Mouse (Mus musculus): ENCODE data around the gene Rpl36a. TPM values are rescaled to one million over a fixed set of nuclear protein-coding genes. Genes with fewer than 3 reads are reported as not detected.

The Rpl36a gene
- total RNA-seq, 1 experiment = 1,886 TPM

DNA sequence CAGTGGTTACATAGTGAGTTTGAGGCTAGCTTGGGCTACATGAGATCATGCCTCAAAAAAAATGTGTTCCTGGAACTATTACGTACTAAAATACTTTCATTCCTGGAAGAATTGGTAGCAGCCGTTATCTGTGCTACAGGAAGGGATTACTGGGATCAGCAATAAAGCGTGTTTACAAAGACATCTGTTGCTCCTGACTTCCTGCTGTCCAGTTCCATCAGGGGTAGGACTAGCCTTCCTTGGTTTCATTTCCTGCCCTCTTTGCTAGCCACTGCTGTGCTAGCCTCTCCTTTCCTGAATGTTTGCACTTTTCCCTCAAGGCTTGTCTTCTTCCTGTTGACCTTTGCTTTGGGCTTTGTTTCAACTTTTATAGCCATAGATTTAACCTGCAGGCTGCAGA, 50.4 kb downstream of the Rpl36a start:
- Histone ChIP-seq H3K27ac (ENCODE audit: insufficient read depth, low read depth, low read length, poor library complexity, severe bottlenecking) (no peak overlapping the region), H3K4me1 (ENCODE audit: control insufficient read depth in 2 of 2, insufficient read depth in 2 of 2, low read length in 2 of 2, poor library complexity in 1 of 2) (0 out of 4 replicates have a peak, but pooled peaks cover 0 to 1% of the 10 kb centered on the region in 2 experiments), H3K9me3 (ENCODE audit: control insufficient read depth, insufficient read depth, low read depth, low read length) (no peaks in the 10 kb centered on the region), H3K9ac (ENCODE audit: insufficient read depth, low read depth, low read length, poor library complexity, severe bottlenecking) (no peak overlapping the region), H3K36me3 (ENCODE audit: control insufficient read depth, insufficient read depth, low read length, poor library complexity, severe bottlenecking) (no peaks in the 10 kb centered on the region), H3K4me3 (ENCODE audit: insufficient read depth in 1 of 2, low read depth in 1 of 2, low read length in 2 of 2, poor library complexity in 1 of 2, severe bottlenecking in 1 of 2) (no peak overlapping the region)
- DNase-seq (ENCODE audit: low read depth, low spot score) = no peak
- no peak for TF ChIP-seq ZC3H11A (IDR thresholded peaks at IDR 0.05; ENCODE audit: borderline replicate concordance, low read depth, low read length)
- in situ Hi-C loops (cut with MboI; ENCODE audit: low sequenced_read_pairs in 2 of 2, unreplicated experiment in 2 of 2) = loop anchor here in 1 of 2 experiments (25.0 kb wide), 1 partner anchor 276 kb away; no protein-coding TSS in a partner anchor

Other genes with a start within 250 kb of the Rpl36a start
- 1.2 and 1.4 TPM in 2 replicates for gene Drp2, start 181.1 kb upstream of the Rpl36a start, total RNA-seq (2012; rRNA removed)
- gene Taf7l, start 109.2 kb upstream of the Rpl36a start, total RNA-seq (2012; rRNA removed) = 1.0 and 3.3 TPM in 2 replicates
- 20.2 and 42.4 TPM in 2 replicates for gene Timm8a1, start 43.8 kb upstream of the Rpl36a start, total RNA-seq (2012; rRNA removed)
- gene Btk, start 2.1 kb upstream of the Rpl36a start, total RNA-seq (2012; rRNA removed) = 0.31 TPM in 1 of 2 replicates, not detected in the other
- gene Gla, start 15.5 kb downstream of the Rpl36a start, total RNA-seq (2012; rRNA removed) = 17.2 and 26.7 TPM in 2 replicates
- 40.6 and 53.6 TPM in 2 replicates for gene Hnrnph2, start 15.5 kb downstream of the Rpl36a start, total RNA-seq (2012; rRNA removed)
- 16.7 and 23.6 TPM in 2 replicates for gene Armcx4, start 100.9 kb downstream of the Rpl36a start, total RNA-seq (2012; rRNA removed)
- 13.7 and 17.5 TPM in 2 replicates for gene Armcx1, start 132.3 kb downstream of the Rpl36a start, total RNA-seq (2012; rRNA removed)
- gene Armcx6, start 165.8 kb downstream of the Rpl36a start, total RNA-seq (2012; rRNA removed) = 4.2 and 8.0 TPM in 2 replicates
- gene Armcx3, start 170.9 kb downstream of the Rpl36a start, total RNA-seq (2012; rRNA removed) = 5.5 and 5.8 TPM in 2 replicates
- gene Armcx2, start 223.6 kb downstream of the Rpl36a start, total RNA-seq (2012; rRNA removed) = 20.7 and 35.6 TPM in 2 replicates